In genomic region chr4:151656427-151656826, GRCm38 (mm10) we compare ENCODE assay signal across 30 mouse cellular contexts.
DNase-seq lines count a peak whose midpoint lies in the region; ATAC-seq lines count a peak whose summit lies in the region.
"Had no signal": no experiment of that assay in that cellular context is flagged by ENCODE, and none has a peak within 500 bp of the region (broad histone marks: within the 10 kb centered on the region; RNA-seq: fewer than 3 reads in every experiment).

No protein-coding gene starts in this region.

- no peak for ATAC-seq in midbrain, embryonic 11.5 days (ENCODE audit: low FRiP score)
- ATAC-seq in midbrain, embryonic 13.5 days: no peak
- ATAC-seq in neural tube, embryonic 14.5 days (ENCODE audit: low read depth): no peak
- ATAC-seq: forebrain, embryonic 15.5 days had no signal

- DNase-seq in cerebellum, postnatal 14 days: peak; percentile 37 to 53
- DNase-seq in cerebellum, postnatal 4 days (ENCODE audit: low spot score in 2 of 2): no peak
- DNase-seq in midbrain, embryonic 11.5 days (ENCODE audit: low spot score, missing footprints): peak; percentile 47
- no peak for DNase-seq in midbrain, embryonic 10.5 days (ENCODE audit: low spot score)
- DNase-seq in spleen, postnatal 14 days (ENCODE audit: low spot score in 2 of 2): no peak
- DNase-seq in frontal cortex, adult 2 months (ENCODE audit: extremely low spot score in 1 of 2, low spot score in 1 of 2): no peak
- DNase-seq: adrenal gland, postnatal 25 days; cerebellum, adult 11 months; cerebellum, adult 9-11 months; embryo, embryonic 11 days; gastrocnemius, postnatal 25 days; heart, adult 18-20 months; heart, postnatal 10 days; kidney, adult 11 months; kidney, postnatal 36 days; layer of hippocampus, adult 9-11 months; lung, postnatal 36 days; right cerebral cortex, postnatal 25 days; thymus, postnatal 25 days had no signal

- H3K9me3 ChIP-seq in midbrain, embryonic 11.5 days (ENCODE audit: control insufficient read depth, low read length): no peaks in the 10 kb centered on the region
- no peaks in the 10 kb centered on the region for H3K9me3 ChIP-seq in midbrain, embryonic 10.5 days (replicated peaks)
- no peaks in the 10 kb centered on the region for H3K9me3 ChIP-seq in midbrain, embryonic 13.5 days
- no peaks in the 10 kb centered on the region for H3K9me3 ChIP-seq in neural tube, embryonic 14.5 days (ENCODE audit: control insufficient read depth, low read length)
- H3K9me3 ChIP-seq: embryonic facial prominence, embryonic 15.5 days; forebrain, embryonic 15.5 days; heart, embryonic 12.5 days; kidney, embryonic 15.5 days; limb, embryonic 15.5 days; liver, embryonic 15.5 days; lung, embryonic 15.5 days; stomach, embryonic 15.5 days had no signal

- no peaks in the 10 kb centered on the region for H3K27me3 ChIP-seq in midbrain, embryonic 11.5 days (ENCODE audit: control insufficient read depth, insufficient read depth, low read length)
- H3K27me3 ChIP-seq in midbrain, embryonic 10.5 days (ENCODE audit: low read depth, poor library complexity, severe bottlenecking): no peaks in the 10 kb centered on the region
- H3K27me3 ChIP-seq in midbrain, embryonic 13.5 days: no peaks in the 10 kb centered on the region
- H3K27me3 ChIP-seq in neural tube, embryonic 14.5 days (ENCODE audit: control insufficient read depth, insufficient read depth, low read length): no peaks in the 10 kb centered on the region
- H3K27me3 ChIP-seq: embryonic facial prominence, embryonic 15.5 days; forebrain, embryonic 15.5 days; kidney, embryonic 15.5 days; limb, embryonic 15.5 days; liver, embryonic 15.5 days; lung, embryonic 15.5 days; megakaryocyte, embryonic 14.5 days; stomach, embryonic 15.5 days had no signal

- peaks cover 2% of the 10 kb centered on the region; the same call in 1 of the 2 replicates for H3K4me1 ChIP-seq in midbrain, embryonic 11.5 days (ENCODE audit: control insufficient read depth, insufficient read depth, low read length)
- peaks cover 14% of the 10 kb centered on the region for H3K4me1 ChIP-seq in midbrain, embryonic 10.5 days
- peaks cover 31% of the 10 kb centered on the region for H3K4me1 ChIP-seq in midbrain, embryonic 13.5 days (replicated peaks)
- peaks cover 21% of the 10 kb centered on the region for H3K4me1 ChIP-seq in neural tube, embryonic 14.5 days (ENCODE audit: control insufficient read depth, insufficient read depth, low read length)
- H3K4me1 ChIP-seq: embryonic facial prominence, embryonic 15.5 days; heart, embryonic 12.5 days; limb, embryonic 15.5 days; liver, embryonic 15.5 days; lung, embryonic 15.5 days; megakaryocyte, embryonic 14.5 days; stomach, embryonic 15.5 days had no signal

- H3K36me3 ChIP-seq in midbrain, embryonic 11.5 days (ENCODE audit: control insufficient read depth, insufficient read depth, low read length): no peaks in the 10 kb centered on the region
- H3K36me3 ChIP-seq in midbrain, embryonic 10.5 days: no peaks in the 10 kb centered on the region
- no peaks in the 10 kb centered on the region for H3K36me3 ChIP-seq in midbrain, embryonic 13.5 days
- no peaks in the 10 kb centered on the region for H3K36me3 ChIP-seq in neural tube, embryonic 14.5 days (ENCODE audit: control insufficient read depth, insufficient read depth, low read length)
- H3K36me3 ChIP-seq: embryonic facial prominence, embryonic 15.5 days; forebrain, embryonic 15.5 days; heart, embryonic 12.5 days; kidney, embryonic 15.5 days; limb, embryonic 15.5 days; liver, embryonic 15.5 days; lung, embryonic 15.5 days; stomach, embryonic 15.5 days had no signal

- 71% methylated on average over 10 of the region's 10 CpGs for WGBS in midbrain, embryonic 11.5 days
- WGBS in midbrain, embryonic 10.5 days: 78% methylated on average over 10 of the region's 10 CpGs
- 63% methylated on average over 10 of the region's 10 CpGs for WGBS in midbrain, embryonic 13.5 days
- WGBS in neural tube, embryonic 14.5 days: 46% methylated on average over 10 of the region's 10 CpGs

- H3K9ac ChIP-seq in midbrain, embryonic 11.5 days (ENCODE audit: low read length): no peak overlapping the region
- H3K9ac ChIP-seq in midbrain, embryonic 13.5 days (replicated peaks): no peak overlapping the region
- no peak overlapping the region for H3K9ac ChIP-seq in neural tube, embryonic 14.5 days (replicated peaks; ENCODE audit: low read depth, low read length)
- H3K9ac ChIP-seq: embryonic facial prominence, embryonic 15.5 days; forebrain, embryonic 15.5 days; heart, embryonic 12.5 days; kidney, embryonic 15.5 days; limb, embryonic 15.5 days; liver, embryonic 15.5 days; lung, embryonic 15.5 days; stomach, embryonic 15.5 days had no signal

- no peak overlapping the region; the same call in 1 of the 2 replicates for H3K27ac ChIP-seq in midbrain, embryonic 11.5 days (ENCODE audit: low read depth, low read length)
- no peak overlapping the region for H3K27ac ChIP-seq in midbrain, embryonic 10.5 days (replicated peaks)
- peak overlapping the region; percentile 16; the same call in 1 of the 2 replicates for H3K27ac ChIP-seq in midbrain, embryonic 13.5 days
- peak overlapping the region; percentile 82; the same call in 1 of the 2 replicates for H3K27ac ChIP-seq in neural tube, embryonic 14.5 days (ENCODE audit: low read depth, low read length)
- H3K27ac ChIP-seq: embryonic facial prominence, embryonic 15.5 days; forebrain, embryonic 15.5 days; kidney, embryonic 15.5 days; limb, embryonic 15.5 days; liver, embryonic 15.5 days; lung, embryonic 15.5 days; stomach, embryonic 15.5 days had no signal

- H3K4me2 ChIP-seq in midbrain, embryonic 11.5 days: no peak overlapping the region
- no peak overlapping the region for H3K4me2 ChIP-seq in midbrain, embryonic 13.5 days (replicated peaks)
- H3K4me2 ChIP-seq in neural tube, embryonic 14.5 days (ENCODE audit: low read depth, low read length): no peak overlapping the region
- H3K4me2 ChIP-seq: embryonic facial prominence, embryonic 15.5 days; forebrain, embryonic 15.5 days; heart, embryonic 12.5 days; kidney, embryonic 15.5 days; limb, embryonic 15.5 days; liver, embryonic 15.5 days; lung, embryonic 15.5 days; stomach, embryonic 15.5 days had no signal

- no peak overlapping the region for H3K4me3 ChIP-seq in midbrain, embryonic 11.5 days (ENCODE audit: low read depth, low read length)
- H3K4me3 ChIP-seq in midbrain, embryonic 10.5 days: no peak overlapping the region
- H3K4me3 ChIP-seq in midbrain, embryonic 13.5 days (replicated peaks): no peak overlapping the region
- H3K4me3 ChIP-seq in neural tube, embryonic 14.5 days (ENCODE audit: low read depth, low read length): no peak overlapping the region
- H3K4me3 ChIP-seq: embryonic facial prominence, embryonic 15.5 days; forebrain, embryonic 15.5 days; heart, embryonic 12.5 days; kidney, embryonic 15.5 days; limb, embryonic 15.5 days; liver, embryonic 15.5 days; lung, embryonic 15.5 days; megakaryocyte, embryonic 14.5 days; stomach, embryonic 15.5 days had no signal

Comparison
In these comparisons a context has a peak if more than half of its experiments do, and no peak if none do; other contexts are left out.
1. DNase-seq: peak in cerebellum, postnatal 14 days (2 of 2) and midbrain, embryonic 11.5 days (single experiment); none in cerebellum, postnatal 4 days (0 of 2), midbrain, embryonic 10.5 days (single experiment), spleen, postnatal 14 days (0 of 2) and frontal cortex, adult 2 months (0 of 2).
2. H3K27ac ChIP-seq: peak in midbrain, embryonic 13.5 days (single experiment) and neural tube, embryonic 14.5 days (single experiment); none in midbrain, embryonic 11.5 days (single experiment) and midbrain, embryonic 10.5 days (single experiment).